6 mouse cellular contexts compared by ENCODE assay signal in the genomic region with DNA sequence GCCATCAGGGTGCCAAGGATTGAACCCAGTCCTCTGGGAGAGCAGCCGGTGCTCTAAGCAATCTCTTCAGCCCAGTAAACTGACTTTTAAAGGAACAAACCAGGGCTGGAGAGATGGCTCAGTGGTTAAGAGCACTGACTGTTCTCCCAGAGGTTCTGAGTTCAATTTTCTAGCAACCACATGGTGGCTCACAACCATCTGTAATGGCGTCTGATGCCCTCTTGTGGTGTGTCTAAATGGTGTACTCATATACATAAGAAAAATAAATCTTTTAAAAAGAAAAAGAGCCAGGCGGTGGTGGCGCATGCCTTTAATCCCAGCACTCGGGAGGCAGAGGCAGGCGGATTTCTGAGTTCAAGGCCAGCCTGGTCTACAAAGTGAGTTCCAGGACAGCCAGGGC. TPM values are rescaled to one million over a fixed set of nuclear protein-coding genes. Genes with fewer than 3 reads are reported as not detected.
"Had no signal": no experiment of that assay in that cellular context is flagged by ENCODE, and none has a peak within 500 bp of the region (broad histone marks: within the 10 kb centered on the region; RNA-seq: fewer than 3 reads in every experiment).

No protein-coding gene starts in this region.

RNA-seq across cellular contexts. Expression of gene Galr3, which starts 33.8 kb away (rescaled TPM):
- polyA plus RNA-seq: limb, embryonic 13.5 days; lung, embryonic 14.5 days; midbrain, embryonic 10.5 days; midbrain, embryonic 13.5 days; midbrain, embryonic 16.5 days; neural tube, embryonic 12.5 days had no signal
